Mouse (Mus musculus): ENCODE results near the gene Gm5737. TPM values are rescaled to one million over a fixed set of nuclear protein-coding genes. Genes with fewer than 3 reads are reported as not detected.

The Gm5737 gene
- not detected for polyA plus RNA-seq (2012; fragmentation: generic; extraction: Trizol)

DNA sequence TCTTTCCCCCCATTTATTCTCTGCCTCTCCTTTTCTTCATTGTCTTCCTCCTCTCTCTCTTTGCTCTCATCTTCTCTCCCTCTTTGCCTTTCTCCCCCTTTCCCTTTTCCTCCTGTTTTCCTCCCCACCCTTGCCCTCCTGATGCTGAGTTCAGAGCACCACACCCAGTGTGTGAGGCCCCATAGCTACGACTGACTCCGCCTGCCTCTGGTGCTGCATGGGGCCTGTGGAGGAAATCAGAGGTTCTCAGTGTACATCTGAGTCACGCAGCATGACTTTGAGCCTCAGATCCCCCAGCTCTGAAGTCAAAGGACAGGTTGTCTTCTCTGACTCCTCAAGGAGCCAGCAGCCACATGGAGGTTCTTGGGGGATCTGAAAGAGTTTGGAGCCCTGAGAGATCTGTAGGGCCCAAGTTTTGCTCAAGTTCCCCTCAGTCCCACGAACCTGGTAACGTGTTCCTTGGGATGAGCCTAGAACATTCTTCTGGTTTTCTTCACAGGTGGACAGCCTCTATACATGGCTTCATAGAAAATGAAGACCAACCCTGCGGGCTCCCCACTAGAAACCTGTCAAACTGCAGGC lies at the start of gene Gm5737:
Gene Gm5737, plus strand, starts transcription at position 532 of the 582 bp plus-strand sequence.

DNA sequence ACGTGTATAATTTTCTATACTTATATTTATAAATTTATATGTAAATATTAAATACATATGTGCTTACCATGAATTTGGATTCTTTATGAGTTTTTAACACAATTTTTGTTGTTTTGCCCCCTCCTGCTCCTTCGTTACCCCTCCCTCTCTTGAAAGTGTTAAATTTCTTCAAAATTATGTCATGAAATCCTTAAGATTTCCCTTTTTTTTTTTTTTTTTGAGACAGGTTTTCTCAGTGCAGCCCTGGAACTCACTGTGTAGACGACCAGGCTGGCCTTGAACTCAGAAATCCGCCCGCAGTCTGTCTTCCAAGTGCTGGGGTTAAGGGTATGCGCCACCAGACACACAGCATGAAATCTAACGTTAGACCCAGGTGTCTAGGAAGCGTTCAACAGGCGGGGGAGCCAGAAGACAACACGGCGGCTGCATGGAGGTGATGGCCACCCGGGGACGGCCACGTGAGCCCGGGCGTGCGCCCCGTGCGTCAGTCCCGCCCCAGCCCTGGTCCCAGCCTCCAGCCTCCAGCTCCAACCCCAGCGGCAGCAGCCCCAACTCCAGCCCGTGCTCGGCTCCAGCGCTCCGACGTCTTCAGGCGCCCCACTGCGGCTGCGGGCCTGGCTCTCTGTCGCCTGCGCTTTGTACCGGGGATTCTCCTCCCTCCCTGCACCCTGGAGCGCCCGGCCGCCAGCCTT lies 30.3 kb downstream of the Gm5737 start, which contains the start of gene Eef2k:
Gene Eef2k, plus strand, starts transcription at position 487 of the 692 bp plus-strand sequence.

Other genes starting within 250 kb of the Gm5737 start
- 10 to 100 TPM; 34.5 to 83.1 TPM for gene Uqcrc2, start 177.2 kb upstream of the Gm5737 start, polyA plus RNA-seq (2012; fragmentation: generic; extraction: Trizol)
- gene Pdzd9, start 142.0 kb upstream of the Gm5737 start, polyA plus RNA-seq (2012; fragmentation: generic; extraction: Trizol) = under 1 TPM; 0.11 to 0.25 TPM
- 10 to 100 TPM; 11.8 to 39.2 TPM for gene Mosmo, start 134.7 kb upstream of the Gm5737 start, polyA plus RNA-seq (2012; fragmentation: generic; extraction: Trizol)
- under 1 TPM in 1 of 2 experiments, not detected in 1; 0.04 TPM for gene Vwa3a, start 73.0 kb upstream of the Gm5737 start, polyA plus RNA-seq (2012; fragmentation: generic; extraction: Trizol)
- 10 to 100 TPM; 20.5 to 33.1 TPM for gene Eef2k, start 30.5 kb downstream of the Gm5737 start, polyA plus RNA-seq (2012; fragmentation: generic; extraction: Trizol)
- 1 to 10 TPM; 4.2 to 6.6 TPM for gene Polr3e, start 105.4 kb downstream of the Gm5737 start, polyA plus RNA-seq (2012; fragmentation: generic; extraction: Trizol)
- 1 to 10 TPM; 2.0 to 4.6 TPM for gene Cdr2, start 169.9 kb downstream of the Gm5737 start, polyA plus RNA-seq (2012; fragmentation: generic; extraction: Trizol)
- under 1 TPM; 0.04 to 0.14 TPM for gene Mfsd13b, start 170.1 kb downstream of the Gm5737 start, polyA plus RNA-seq (2012; fragmentation: generic; extraction: Trizol)
- gene Mettl9, start 222.1 kb downstream of the Gm5737 start, polyA plus RNA-seq (2012; fragmentation: generic; extraction: Trizol) = 10 to 100 TPM in 1 of 2 experiments, 1 to 10 TPM in 1; 6.5 to 51.4 TPM